Mouse (Mus musculus): ENCODE results near the gene Lama1.

DNA sequence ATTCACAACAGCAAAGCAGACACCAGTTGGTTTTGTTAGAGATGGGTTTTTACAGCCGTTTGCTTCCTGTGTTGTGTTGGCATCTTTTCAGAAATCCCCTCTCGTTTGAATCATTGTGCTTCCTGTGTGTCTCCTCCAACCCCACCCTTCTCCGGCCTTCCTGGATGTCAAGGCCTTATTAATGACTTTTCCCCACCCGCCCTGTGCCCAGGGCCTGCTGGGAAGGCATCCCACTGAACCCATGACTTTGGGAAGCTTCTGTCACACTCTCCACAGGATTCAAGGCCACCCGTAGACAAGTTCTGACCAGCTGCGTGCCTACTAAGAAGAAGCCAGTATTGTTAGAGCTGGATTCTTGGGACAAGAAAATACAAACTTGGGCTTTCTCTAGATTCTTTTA is 16.0 kb upstream of the Lama1 start:
- no peak for TF ChIP-seq CTCF (IDR thresholded peaks at IDR 0.05; ENCODE audit: low read depth)
- no peak for TF ChIP-seq EP300 (IDR thresholded peaks at IDR 0.05; ENCODE audit: low read depth)
